Mouse (Mus musculus) v-Abl transformed pro-B cells (cell line): Measurements from ENCODE around the gene Rxrb.
"Not testable (repeated sequence)": the region's sequence is repeated elsewhere in the genome, so short reads cannot be mapped to it uniquely, and the experiment has no call there.

Source experiments
- in situ Hi-C, 2 experiments: fragments of 400-800 bp; cut with MboI; formaldehyde crosslinking; loops; one replicate each; pipeline ENCODE4 v1.15.1; 2025; ENCODE audit not compliant: unreplicated experiment in 2 of 2

Gene Rxrb

DNA sequence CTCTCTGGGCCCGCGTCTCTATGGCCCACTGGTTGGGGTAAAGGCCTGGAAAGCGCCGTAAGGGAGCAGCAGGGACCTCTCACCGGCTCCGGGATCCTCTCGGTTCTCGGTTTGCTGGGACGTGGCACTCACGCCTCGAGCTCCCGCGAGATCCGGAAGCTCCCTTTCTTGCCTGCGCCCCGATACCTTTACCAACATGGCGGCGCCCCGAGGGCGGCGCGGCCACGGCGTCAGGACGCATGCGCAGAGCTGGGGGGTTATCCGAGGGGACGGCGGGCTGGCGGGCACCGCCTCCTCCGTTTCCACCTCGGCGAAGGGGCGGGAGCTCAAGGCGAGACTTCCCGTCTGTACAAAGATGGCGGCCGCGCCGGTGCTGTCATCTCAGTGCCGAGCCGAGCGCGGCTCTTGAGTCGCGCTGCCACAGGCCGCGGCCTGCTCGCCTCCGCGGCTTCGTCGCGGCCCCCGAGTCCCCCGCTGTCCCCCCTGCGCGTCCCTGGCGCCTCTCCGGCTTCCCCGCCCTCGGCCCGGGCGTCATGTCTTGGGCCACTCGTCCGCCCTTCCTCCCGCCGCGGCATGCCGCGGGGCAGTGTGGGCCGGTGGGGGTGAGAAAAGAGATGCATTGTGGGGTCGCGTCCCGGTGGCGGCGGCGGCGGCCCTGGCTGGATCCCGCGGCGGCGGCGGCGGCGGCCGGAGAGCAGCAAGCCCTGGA is at the start of gene Rxrb, which contains the start of gene Slc39a7:
TSS of gene Rxrb (plus strand) at position 348 of the 709 bp plus-strand sequence.
TSS of gene Slc39a7 (minus strand) at position 218 of the 709 bp plus-strand sequence.
- in situ Hi-C loops, result no loop called here

DNA sequence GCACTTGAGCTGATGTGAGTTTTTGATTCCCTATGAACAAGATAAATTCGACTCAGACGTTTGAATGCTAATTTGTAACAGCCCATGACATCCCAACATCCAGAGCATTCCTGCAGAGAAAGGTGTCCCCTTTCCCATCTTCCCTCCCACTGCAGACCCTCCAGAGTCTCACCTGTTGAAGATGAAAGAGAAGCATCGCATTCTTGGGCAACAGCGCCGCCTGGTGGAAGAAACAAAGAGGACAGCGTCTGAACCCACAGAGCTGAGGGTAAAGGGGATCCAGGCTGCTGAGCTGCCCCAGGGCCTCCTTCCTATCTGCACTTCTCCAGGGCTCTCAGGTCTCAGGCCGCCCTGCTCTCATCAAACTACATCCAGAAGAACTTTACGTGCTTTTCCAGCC is 49.5 kb upstream of the Rxrb start:
- in situ Hi-C loops, result loop anchor here in 1 of 2 experiments (10.0 kb wide), 1 partner anchor 87 kb away; the partner anchor contains the start of gene Kifc1

DNA sequence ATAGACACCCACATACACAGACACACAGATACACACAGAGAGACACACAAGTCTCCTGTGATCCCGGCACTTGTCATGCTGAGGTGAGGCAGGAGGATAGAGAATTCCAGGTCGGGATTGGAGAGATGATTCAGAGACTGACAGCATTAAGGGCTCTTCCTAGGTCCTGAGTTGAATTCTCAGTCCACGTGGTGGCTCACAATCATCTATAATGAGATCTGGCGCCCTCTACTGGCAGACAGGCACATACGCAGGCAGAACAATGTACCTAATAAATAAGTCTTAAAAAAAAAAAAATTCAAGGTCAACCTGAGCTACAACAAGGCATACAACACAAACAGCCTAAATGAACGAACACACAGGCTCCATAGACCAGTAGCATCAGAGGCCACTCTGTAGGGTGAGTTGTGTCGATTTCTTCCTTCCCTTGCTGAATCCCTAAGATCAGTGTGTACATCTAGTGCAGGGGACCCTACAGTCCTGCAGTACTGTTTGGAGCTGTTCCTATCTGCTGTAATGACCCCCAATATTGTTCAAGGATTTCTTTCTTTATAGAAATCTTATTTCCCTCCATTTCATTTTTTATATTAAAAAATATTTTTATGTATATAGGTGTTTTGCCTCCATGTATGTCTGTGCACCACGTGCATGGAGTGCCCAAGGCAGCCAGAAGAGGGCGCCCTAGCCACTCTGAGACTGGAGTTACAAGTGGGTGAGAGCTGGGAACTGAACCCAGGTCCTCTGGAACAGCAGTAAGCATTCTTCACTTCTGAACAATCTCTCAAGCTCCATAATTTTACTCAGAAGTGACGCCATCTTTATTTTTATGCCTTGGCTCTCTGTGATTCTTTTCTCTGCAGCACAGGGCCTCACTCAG is 39.6 kb upstream of the Rxrb start:
- in situ Hi-C loops, result loop anchor here in 1 of 2 experiments (5.0 kb wide), 1 partner anchor 1275 kb away; no protein-coding TSS in a partner anchor

DNA sequence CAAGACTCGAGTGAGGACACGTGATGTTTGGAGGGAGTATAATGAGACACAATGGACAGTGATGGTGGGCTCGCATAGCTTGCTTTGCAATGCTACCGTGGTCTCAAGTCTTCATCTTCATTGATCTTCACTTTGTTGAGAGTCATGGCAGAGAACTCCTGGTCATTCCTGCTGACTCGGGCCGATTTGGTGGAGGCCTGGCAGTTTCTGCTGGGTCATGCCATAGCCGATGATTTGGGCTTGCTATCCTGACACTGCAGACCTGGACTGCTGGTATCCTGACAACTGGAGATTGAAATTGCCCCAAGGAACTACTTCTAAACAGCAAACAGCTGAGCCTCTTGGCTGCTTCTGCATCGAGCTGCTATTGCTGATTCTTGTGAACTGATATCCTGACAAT is 36.7 kb upstream of the Rxrb start:
- in situ Hi-C loops, result loop anchor here in 1 of 2 experiments (5.0 kb wide), 1 partner anchor 1272 kb away; no protein-coding TSS in a partner anchor

DNA sequence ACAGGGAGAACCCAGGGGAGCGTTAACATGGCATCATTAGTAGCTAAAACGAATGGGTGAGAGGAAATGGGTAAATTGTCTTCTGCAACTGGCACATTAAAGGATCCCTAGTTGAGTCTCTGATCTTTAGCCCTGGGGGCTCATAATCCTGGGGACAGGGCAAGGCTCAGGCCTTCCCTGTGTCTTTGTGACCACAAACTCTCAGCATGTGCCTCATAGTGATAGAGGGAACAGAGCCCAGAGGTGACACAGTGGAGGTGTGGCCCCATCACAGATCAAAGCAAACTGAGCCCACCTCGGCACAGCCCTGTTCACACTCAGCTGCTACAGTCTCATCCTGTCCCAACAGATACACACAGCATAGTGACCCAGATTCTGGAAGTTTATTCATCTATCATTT is 36.0 kb upstream of the Rxrb start:
- in situ Hi-C loops, result no loop called here

DNA sequence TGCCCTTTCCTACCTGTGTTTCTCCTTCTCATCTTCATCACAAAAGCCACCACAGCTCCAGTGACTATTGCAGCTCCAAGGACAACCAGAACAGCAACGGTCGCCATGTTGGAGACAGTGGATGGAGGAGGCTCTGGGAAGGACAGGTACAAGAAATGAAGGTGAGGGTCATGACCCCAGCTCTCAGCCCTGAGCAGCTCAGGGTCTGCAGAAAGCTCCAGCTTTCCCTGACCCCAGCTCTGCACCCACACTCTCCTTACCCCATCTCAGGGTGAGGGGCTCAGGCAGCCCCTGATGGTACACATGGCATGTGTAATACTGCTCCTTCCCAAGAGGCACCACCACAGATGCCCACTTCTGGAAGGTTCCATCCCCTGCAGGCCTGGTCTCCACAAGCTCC is 34.6 kb upstream of the Rxrb start:
- in situ Hi-C loops, result not testable (repeated sequence)

DNA sequence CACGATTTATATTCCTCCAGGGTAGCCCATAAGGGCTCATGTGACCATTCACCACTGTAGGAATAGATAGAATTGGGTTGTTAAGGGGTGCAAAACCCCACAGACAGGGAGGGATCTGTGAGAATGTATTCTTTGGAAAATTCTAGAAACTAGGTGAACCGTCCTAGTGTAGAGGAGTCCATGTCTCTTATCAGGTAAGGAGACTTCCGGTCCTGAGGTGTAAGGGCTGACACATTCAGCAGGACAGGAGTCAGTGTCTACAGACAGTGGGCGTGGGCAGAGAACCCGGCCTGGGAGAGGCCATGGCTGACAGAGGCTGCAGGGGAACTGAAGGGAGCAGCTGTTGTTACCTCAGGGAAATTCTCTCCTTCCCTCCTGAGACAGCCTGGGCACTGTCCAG is 32.9 kb upstream of the Rxrb start:
- in situ Hi-C loops, result not testable (repeated sequence)

DNA sequence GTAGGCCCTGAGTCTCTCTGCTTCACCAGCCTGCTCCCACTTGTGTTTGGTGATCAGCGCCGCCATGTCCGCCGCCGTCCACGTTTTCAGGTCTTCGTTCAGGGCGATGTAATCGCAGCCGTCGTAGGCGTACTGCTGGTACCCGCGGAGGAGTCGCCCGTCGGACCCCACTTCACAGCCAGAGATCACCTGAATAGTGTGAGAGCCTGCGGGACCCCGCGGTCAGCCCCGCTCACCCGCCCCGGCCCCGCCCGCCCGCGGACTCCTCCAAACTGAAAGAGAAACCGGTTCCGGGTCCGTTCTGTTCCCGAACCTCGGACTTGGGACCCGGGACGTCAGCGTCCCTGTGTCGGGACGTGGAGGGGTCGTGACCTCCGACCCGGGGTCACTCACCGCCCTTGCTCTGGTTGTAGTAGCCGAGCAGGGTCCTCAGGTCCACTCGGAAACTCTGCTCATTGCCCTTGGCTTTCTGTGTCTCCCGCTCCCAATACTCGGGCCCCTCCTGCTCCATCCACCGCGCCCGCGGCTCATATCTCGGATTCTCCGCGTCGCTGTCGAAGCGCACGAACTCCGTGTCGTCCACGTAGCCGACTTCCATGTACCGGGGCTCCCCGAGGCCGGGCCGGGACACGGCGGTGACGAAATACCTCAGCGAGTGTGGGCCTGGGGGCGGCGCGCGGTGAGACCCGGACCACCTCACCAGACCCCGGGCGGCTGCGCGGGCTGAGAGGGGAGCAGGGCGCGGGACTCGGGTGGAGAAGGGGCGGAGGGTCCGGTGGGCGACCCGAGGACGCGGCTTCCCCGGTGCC is 32.1 kb upstream of the Rxrb start:
- in situ Hi-C loops, result loop anchor here (5.0 to 25.0 kb wide), 3 partner anchors 32 to 1388 kb away; partner anchors contain the start of genes H2-D1 (in 1 of the 2) and H2-Q4 (in 1 of the 2)

DNA sequence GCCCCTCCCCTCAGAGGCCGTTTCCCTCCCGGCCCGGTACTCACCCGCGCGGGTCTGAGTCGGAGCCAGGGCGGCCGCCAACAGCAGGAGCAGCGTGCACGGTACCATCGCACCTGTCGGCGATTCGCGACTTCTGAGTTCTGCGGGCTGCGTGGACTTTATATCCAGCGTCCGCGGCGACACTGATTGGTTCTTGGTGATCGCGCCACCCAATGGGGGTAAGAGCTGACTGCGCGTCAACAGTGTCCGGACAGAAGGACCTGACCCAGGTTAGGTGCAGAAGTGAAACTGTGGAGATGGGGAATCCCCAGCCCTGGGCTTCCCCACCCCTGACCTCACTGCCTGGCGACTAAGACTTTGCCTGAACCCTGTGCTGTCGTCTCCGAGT is 31.5 kb upstream of the Rxrb start, which contains the start of gene H2-K1:
TSS of gene H2-K1 (minus strand) at position 198 of the 388 bp plus-strand sequence.
- in situ Hi-C loops, result loop anchor here (5.0 to 25.0 kb wide), 3 partner anchors 33 to 1387 kb away; partner anchors contain the start of genes H2-D1 (in 1 of the 2) and H2-Q4 (in 1 of the 2)

DNA sequence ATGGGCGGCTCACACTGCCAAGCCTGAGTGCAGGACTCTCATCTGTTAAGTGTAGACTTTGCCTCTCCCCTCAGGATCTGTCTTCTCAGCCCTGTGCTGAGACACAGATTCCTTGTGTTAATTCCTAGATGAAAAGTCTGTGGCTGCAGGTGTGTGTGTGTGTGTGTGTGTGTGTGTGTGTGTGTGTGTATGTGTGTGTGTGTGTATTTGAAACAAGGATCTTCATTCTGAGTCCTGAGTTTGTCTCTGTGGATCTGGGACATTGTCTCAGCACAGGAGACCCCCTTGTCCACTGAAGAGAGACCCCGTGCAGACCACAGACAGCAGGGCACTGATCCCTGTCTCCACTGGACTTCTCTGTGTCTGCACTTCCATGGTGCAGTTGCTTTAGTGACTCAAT is 30.8 kb upstream of the Rxrb start:
- in situ Hi-C loops, result loop anchor here (5.0 to 25.0 kb wide), 3 partner anchors 33 to 1387 kb away; partner anchors contain the start of genes H2-D1 (in 1 of the 2) and H2-Q4 (in 1 of the 2)

DNA sequence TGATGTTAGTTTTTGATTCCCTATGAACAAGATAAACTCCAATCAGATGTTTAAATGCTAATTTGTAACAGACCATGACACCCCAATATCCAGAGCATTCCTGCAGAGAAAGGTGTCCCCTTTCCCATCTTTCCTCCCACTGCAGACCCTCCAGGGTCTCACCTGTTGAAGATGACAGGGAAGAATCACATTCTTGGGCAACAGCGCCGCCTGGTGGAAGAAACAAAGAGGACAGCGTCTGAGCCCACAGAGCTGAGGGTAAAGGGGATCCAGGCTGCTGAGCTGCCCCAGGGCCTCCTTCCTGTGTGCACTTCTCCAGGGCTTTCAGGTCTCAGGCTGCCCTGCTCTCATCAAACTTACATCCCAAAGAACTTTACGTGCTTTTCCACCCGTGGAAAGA is 28.2 kb upstream of the Rxrb start:
- in situ Hi-C loops, result loop anchor here (5.0 to 25.0 kb wide), 3 partner anchors 36 to 1384 kb away; partner anchors contain the start of genes H2-D1 (in 1 of the 2) and H2-Q4 (in 1 of the 2)

DNA sequence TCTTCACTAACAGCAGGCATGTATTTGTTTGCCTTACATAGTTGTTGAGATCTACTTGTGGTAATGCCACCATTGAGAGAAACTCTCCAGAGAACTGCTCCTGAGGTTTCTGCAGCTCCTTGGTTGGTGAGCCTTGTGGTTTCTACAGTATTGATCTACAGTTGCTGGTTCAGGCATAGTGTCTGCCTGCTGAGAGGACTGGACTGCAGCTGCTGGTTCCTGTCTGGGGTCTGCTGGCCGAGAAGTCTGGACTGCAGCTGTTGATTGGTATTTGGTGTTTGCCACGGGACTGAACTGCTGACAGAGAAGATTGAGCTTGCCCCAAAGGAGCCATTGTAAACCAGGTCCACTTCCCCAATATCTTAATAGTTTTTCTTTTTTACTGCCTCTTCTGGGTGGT is 25.0 kb upstream of the Rxrb start:
- in situ Hi-C loops, result loop anchor here in 1 of 2 experiments (25.0 kb wide), 1 partner anchor 1381 kb away; the partner anchor contains the start of gene H2-Q4

DNA sequence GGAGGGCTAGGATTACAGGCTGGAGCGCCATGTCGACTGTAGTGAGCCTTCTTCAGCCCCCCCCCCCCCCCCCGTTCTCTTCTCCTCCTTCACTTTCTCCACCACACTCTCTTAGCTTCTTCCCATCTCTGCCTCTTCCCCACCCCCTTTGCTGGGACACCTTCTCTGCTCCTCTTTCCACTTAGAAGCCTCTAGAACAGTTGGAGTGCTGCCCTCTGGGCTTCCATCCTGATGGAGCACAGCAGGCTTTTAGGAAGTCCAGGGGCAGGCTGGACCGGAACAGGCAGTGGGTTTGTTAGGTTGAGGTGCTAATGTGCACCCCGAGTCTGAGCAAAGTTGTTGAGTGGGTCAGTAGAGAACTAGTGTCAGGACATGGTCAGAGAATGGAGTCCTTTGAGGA is 21.5 kb upstream of the Rxrb start:
- in situ Hi-C loops, result loop anchor here in 1 of 2 experiments (25.0 kb wide), 1 partner anchor 1377 kb away; the partner anchor contains the start of gene H2-Q4

DNA sequence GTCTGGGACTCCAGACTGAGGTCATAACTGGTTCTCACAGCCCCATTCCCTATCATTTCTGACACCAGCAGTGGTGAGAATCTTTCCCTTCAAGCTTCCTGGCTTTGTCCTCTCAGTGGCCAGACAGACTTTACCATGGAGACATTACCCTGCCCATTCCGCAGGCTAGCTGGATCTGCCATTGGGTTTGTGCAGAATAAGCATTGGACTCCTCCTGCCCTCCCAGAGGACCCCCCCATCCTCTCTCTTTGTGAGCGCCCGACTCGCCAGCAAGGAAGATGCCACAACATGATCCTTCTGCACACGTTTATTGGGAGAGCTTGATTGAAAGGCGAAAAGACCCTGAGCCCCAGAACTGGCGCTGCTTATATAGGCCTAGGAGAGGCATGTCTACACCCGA is 18.2 kb upstream of the Rxrb start:
- in situ Hi-C loops, result loop anchor here in 1 of 2 experiments (25.0 kb wide), 1 partner anchor 1374 kb away; the partner anchor contains the start of gene H2-Q4

DNA sequence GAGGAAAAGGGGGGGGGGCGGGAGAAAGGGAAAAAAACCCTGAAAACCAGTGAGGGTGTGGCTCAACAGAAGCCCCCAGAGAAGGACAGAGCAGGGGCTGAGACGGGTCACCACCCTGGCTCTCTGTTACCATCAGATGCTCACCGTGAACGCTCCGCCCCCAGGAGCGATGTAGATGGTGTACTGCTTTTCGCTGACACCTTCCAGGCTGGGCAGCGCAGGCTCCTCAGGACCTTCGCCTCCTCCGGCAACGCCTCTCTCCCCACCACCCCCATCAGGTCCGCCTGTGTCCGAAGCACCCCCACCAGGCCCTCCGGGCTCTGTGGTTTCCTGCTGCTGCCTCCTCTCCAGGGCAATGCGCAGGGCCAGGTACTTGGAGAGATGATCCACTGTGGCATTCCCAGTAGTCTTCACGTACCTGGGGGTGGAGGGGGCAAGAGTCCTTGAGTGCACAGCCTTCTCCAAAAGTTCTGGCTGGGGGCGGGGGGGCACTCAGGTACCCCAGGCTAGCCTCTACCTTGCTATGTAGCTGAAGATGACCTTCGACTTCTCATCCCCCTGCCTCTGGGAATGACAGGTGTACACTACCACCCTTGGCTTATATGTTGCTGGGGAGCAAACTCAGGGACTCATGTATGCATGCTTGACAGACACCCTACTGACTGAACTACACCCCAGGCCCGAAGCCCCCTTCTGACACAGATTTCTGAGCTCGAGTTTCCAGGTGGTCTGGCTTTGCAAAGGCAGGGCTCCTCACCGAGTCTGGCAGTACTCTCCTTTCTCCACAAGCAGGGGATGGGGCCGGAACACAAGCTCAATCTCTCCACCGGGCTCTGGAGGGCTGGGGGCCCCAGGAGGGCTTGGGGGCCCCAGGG is 9.8 kb upstream of the Rxrb start:
- in situ Hi-C loops, result loop anchor here in 1 of 2 experiments (25.0 kb wide), 1 partner anchor 1366 kb away; the partner anchor contains the start of gene H2-Q4

DNA sequence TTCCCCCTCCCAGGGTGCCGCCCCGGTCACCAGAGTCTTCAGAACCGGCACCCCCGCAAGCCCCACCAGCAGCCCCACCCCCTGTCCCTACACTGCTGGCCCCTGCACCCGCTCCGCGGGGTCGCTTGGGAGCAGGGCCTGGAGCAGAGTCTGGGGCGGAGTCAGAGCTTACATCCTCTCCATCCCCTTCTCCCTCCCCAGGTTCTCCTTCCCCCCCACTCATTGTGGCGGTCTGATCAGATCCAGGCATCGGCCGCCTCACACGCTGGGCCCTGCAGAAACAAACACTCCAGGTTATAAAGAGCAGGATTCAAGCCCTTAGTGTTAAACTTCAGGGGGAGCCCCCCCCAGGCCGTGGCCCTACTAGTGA is 9.2 kb upstream of the Rxrb start:
- in situ Hi-C loops, result loop anchor here in 1 of 2 experiments (25.0 kb wide), 1 partner anchor 1365 kb away; the partner anchor contains the start of gene H2-Q4

DNA sequence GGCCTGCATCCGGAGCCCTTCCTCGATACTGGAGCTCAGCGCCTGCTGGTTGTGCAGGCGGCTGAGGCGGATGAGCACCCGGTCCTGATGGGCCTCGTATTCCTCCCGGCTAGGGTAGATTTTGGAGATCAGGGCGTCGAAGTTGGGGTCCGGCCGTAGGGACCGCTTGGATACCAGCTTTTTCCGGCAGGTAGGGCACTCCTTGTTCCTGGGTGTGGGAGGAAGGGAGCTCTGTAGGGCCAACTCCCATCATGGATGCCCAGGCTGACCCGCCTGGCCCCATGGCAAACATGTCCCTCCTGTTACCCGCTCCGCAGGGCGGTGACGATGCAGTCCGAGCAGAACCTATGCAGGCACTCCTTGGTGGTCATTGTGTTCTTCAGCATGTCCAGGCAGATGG is 8.6 kb upstream of the Rxrb start:
- in situ Hi-C loops, result loop anchor here in 1 of 2 experiments (25.0 kb wide), 1 partner anchor 1364 kb away; the partner anchor contains the start of gene H2-Q4

DNA sequence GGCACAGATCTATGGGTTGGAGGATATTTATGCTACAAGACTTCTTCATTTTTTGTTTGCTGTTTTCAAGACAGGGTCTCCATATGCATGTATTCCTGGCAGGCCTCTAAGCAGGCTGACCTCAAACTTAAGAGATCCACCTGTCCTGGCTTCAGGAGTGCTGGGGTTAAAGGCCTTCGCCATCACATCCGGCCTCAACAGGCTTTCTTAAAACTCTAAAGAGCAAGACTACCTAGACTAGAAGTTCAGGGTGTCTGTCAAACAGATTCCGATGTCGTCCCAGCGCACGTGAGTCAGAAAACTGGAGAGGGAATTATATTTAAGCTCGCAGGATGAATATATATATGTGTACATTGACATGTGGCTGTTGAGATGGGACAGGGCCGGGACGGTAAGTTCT is 7.9 kb upstream of the Rxrb start:
- in situ Hi-C loops, result loop anchor here in 1 of 2 experiments (25.0 kb wide), 1 partner anchor 1364 kb away; the partner anchor contains the start of gene H2-Q4
